Comparison of ENCODE assay signal across 17 mouse cellular contexts in the genomic region with DNA sequence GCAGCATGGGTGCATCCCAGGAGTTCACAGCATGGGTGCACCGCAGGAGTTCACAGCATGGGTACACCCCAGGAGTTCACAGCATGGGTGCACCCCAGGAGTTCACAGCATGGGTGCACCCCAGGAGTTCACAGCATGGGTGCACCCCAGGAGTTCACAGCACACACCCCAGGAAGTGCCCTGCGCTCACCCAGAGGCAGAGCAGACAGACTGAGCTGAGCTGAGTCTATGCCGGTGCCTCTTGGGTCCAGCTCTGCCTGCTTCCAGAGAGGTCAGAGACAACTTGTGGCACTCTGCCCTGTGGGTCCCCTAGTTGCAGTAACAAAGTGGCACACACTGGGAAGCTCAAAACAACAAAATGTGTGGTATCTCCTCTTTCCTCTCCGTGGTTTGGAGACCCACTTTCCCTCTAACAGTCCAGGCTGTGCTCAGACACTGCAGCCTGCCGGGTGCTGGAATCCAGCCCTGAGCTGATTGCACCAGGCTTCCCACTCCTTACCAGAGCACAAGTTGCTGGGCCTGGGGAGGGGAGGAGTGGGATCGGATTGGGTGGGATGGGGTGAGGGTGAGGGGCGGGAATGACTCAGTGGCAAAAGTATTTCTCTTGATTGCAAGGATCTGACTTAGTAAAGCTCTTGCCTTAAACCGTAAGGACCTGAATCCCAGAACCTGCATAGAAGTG.
DNase-seq lines count a peak whose midpoint lies in the region; ATAC-seq lines count a peak whose summit lies in the region.
"Had no signal": no experiment of that assay in that cellular context is flagged by ENCODE, and none has a peak within 500 bp of the region (broad histone marks: within the 10 kb centered on the region; RNA-seq: fewer than 3 reads in every experiment).

No protein-coding gene starts in this region.

- no peak overlapping the region for H3K9ac ChIP-seq in heart, embryonic 15.5 days
- H3K9ac ChIP-seq in forebrain, embryonic 16.5 days (replicated peaks; ENCODE audit: low read depth, low read length) = no peak overlapping the region
- H3K9ac ChIP-seq: embryonic facial prominence, embryonic 15.5 days; forebrain, embryonic 15.5 days; lung, embryonic 15.5 days had no signal

- no peaks in the 10 kb centered on the region for H3K9me3 ChIP-seq in heart, embryonic 15.5 days (replicated peaks)
- H3K9me3 ChIP-seq in forebrain, embryonic 16.5 days (ENCODE audit: control insufficient read depth, low read length) = no peaks in the 10 kb centered on the region
- H3K9me3 ChIP-seq: embryonic facial prominence, embryonic 15.5 days; forebrain, embryonic 15.5 days; lung, embryonic 15.5 days had no signal

- no peak for DNase-seq in heart, adult 8-10 months (ENCODE audit: low spot score)
- DNase-seq in lung, postnatal 10 days = peak; percentile 22
- DNase-seq in lung, postnatal 25 days (ENCODE audit: low spot score) = no peak
- peak; percentile 69 for DNase-seq in induced T-regulatory cell, adult 2 months (ENCODE audit: low read depth)
- DNase-seq in ovary, postnatal 14 days (ENCODE audit: low spot score) = no peak
- DNase-seq: adrenal gland, adult 8-10 months; cerebellum, postnatal 36 days; gastrocnemius, postnatal 36 days; kidney, adult 9 months; midbrain, embryonic 14.5 days; retina, postnatal 1 day had no signal

- peak overlapping the region; percentile 15; the same call in 1 of the 2 replicates for H3K27ac ChIP-seq in heart, embryonic 15.5 days
- H3K27ac ChIP-seq in forebrain, embryonic 16.5 days (ENCODE audit: low read length) = no peak overlapping the region
- H3K27ac ChIP-seq: embryonic facial prominence, embryonic 15.5 days; forebrain, embryonic 15.5 days had no signal

- 54% methylated on average over 8 of the region's 8 CpGs for WGBS in heart, embryonic 15.5 days
- WGBS in forebrain, embryonic 16.5 days = 80% methylated on average over 8 of the region's 8 CpGs

- peaks cover 40% of the 10 kb centered on the region for H3K4me1 ChIP-seq in heart, embryonic 15.5 days (replicated peaks)
- H3K4me1 ChIP-seq in forebrain, embryonic 16.5 days (replicated peaks; ENCODE audit: control insufficient read depth, insufficient read depth, low read length) = no peaks in the 10 kb centered on the region; the same call in 1 of the 2 replicates

- H3K4me3 ChIP-seq in heart, embryonic 15.5 days = no peak overlapping the region
- no peak overlapping the region for H3K4me3 ChIP-seq in forebrain, embryonic 16.5 days (replicated peaks; ENCODE audit: low read length)
- H3K4me3 ChIP-seq: embryonic facial prominence, embryonic 15.5 days; forebrain, embryonic 15.5 days; lung, embryonic 15.5 days had no signal

- no peak for ATAC-seq in heart, embryonic 15.5 days (replicated peaks; ENCODE audit: insufficient number of reproducible peaks, insufficient read depth, low FRiP score, low read depth)
- peak; percentile 46 for ATAC-seq in CD4-positive, CD25-positive, alpha-beta regulatory T cell, adult 4 months
- ATAC-seq in forebrain, embryonic 16.5 days = no peak
- ATAC-seq: forebrain, embryonic 15.5 days had no signal

- H3K36me3 ChIP-seq in heart, embryonic 15.5 days = no peaks in the 10 kb centered on the region
- no peaks in the 10 kb centered on the region for H3K36me3 ChIP-seq in forebrain, embryonic 16.5 days (ENCODE audit: control insufficient read depth, insufficient read depth)
- H3K36me3 ChIP-seq: embryonic facial prominence, embryonic 15.5 days; forebrain, embryonic 15.5 days; lung, embryonic 15.5 days had no signal

- no peaks in the 10 kb centered on the region for H3K27me3 ChIP-seq in heart, embryonic 15.5 days
- no peaks in the 10 kb centered on the region for H3K27me3 ChIP-seq in forebrain, embryonic 16.5 days (replicated peaks; ENCODE audit: control insufficient read depth, insufficient read depth, low read length)
- H3K27me3 ChIP-seq: embryonic facial prominence, embryonic 15.5 days; forebrain, embryonic 15.5 days; lung, embryonic 15.5 days had no signal

- H3K4me2 ChIP-seq in heart, embryonic 15.5 days = no peak overlapping the region
- no peak overlapping the region for H3K4me2 ChIP-seq in forebrain, embryonic 16.5 days (ENCODE audit: low read length)
- H3K4me2 ChIP-seq: embryonic facial prominence, embryonic 15.5 days; forebrain, embryonic 15.5 days; lung, embryonic 15.5 days had no signal

Comparison
In these comparisons a context has a peak if more than half of its experiments do, and no peak if none do; other contexts are left out.
1. DNase-seq: peak in lung, postnatal 10 days (single experiment) and induced T-regulatory cell, adult 2 months (single experiment); none in heart, adult 8-10 months (single experiment), lung, postnatal 25 days (single experiment) and ovary, postnatal 14 days (single experiment).